Mouse (Mus musculus) midbrain, embryonic 13.5 days (tissue): ENCODE measurements at regions not wholly inside any gene's neighbourhood (a gene's known extent, or its start where the extent isn't known, plus 50 kb on each side); places are given as distances from the start of the nearest gene placed in this dataset.

Experiments
- ATAC-seq: fragments of 200-750 bp; cut with Nextera tagmentation; 2 replicates; pipeline ENCODE4 v1.8.0; 2017; ENCODE audit warnings: mild to moderate bottlenecking, moderate TSS enrichment, moderate library complexity
- H3K27ac ChIP-seq: fragments of 300-500 bp; sonication (generic); 2 replicates; pipeline ENCODE4 v1.5.1; 2015; ENCODE audit warnings: inconsistent platforms, mild to moderate bottlenecking, moderate library complexity
- H3K27me3 ChIP-seq: fragments of 300-500 bp; sonication (generic); 2 replicates; pipeline ENCODE4 v1.6.1; 2015; ENCODE audit warnings: mild to moderate bottlenecking, inconsistent platforms
- H3K36me3 ChIP-seq: fragments of 300-500 bp; sonication (generic); 2 replicates; pipeline ENCODE4 v1.6.1; 2015; ENCODE audit warnings: mild to moderate bottlenecking, inconsistent platforms
- H3K4me1 ChIP-seq: fragments of 300-500 bp; sonication (generic); replicated peaks from 2 replicates; pipeline ENCODE4 v1.6.1; 2015; ENCODE audit warnings: inconsistent platforms
- H3K4me2 ChIP-seq: fragments of 300-500 bp; sonication (generic); replicated peaks from 2 replicates; pipeline ENCODE4 v1.6.1; 2015; ENCODE audit warnings: moderate library complexity, mild to moderate bottlenecking, inconsistent platforms
- H3K4me3 ChIP-seq: fragments of 300-500 bp; sonication (generic); replicated peaks from 2 replicates; pipeline ENCODE4 v1.5.1; 2015; ENCODE audit warnings: mild to moderate bottlenecking, inconsistent platforms
- H3K9ac ChIP-seq: fragments of 300-500 bp; sonication (generic); replicated peaks from 2 replicates; pipeline ENCODE4 v1.6.1; 2015; ENCODE audit warnings: mild to moderate bottlenecking, inconsistent platforms
- H3K9me3 ChIP-seq: fragments of 300-500 bp; sonication (generic); 2 replicates; pipeline ENCODE4 v1.6.1; 2016; ENCODE audit warnings: mild to moderate bottlenecking, inconsistent platforms
- WGBS: fragments of 180-500 bp; shearing (Covaris S2); methylation state at CpG from one replicate; pipeline ENCODE4 v1.1.7; 2015; 5-methylcytosine and 5-hydroxymethylcytosine counted together

GRCm38 (mm10) chr14:80172799-80173484, 189.1 kb downstream of the Olfm4 start:
- H3K4me3 ChIP-seq: no peak overlapping the region
- WGBS: 37% methylated on average over 4 of the region's 4 CpGs
- H3K9me3 ChIP-seq: no peaks in the 10 kb centered on the region
- peaks cover under 1% of the 10 kb centered on the region; the same call in 1 of the 2 replicates for H3K27me3 ChIP-seq
- H3K4me2 ChIP-seq: no peak overlapping the region
- peak; percentile 37 for ATAC-seq
- no peaks in the 10 kb centered on the region for H3K36me3 ChIP-seq
- H3K4me1 ChIP-seq: peaks cover 32% of the 10 kb centered on the region
- H3K9ac ChIP-seq: no peak overlapping the region
- H3K27ac ChIP-seq: no peak overlapping the region

DNA sequence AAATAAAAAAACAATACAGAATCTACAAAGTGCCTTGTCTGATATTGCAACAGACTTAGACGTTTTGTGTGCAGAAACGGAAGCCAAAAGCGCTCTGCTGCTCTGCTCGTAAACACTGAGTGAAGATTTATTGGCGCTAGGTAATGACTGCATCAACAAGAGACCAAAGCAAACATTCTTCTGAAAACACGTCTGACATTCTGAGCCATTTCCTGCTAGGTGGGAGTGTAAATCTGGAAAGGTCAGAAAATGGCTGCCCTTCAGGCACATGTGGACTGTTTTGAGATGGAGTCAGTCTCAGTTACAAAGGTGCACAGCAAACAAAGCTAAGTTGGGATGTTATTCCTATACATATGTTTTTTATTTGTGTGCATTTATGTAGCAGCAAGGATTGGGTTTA, 192.6 kb downstream of the Olfm4 start:
- Histone ChIP-seq H3K4me3 (no peak overlapping the region), H3K27ac (no peak overlapping the region), H3K36me3 (no peaks in the 10 kb centered on the region), H3K9ac (no peak overlapping the region), H3K27me3 (peaks cover 2% of the 10 kb centered on the region; the same call in 1 of the 2 replicates), H3K4me1 (peaks cover 14% of the 10 kb centered on the region), H3K9me3 (no peaks in the 10 kb centered on the region), H3K4me2 (no peak overlapping the region)
- no peak for ATAC-seq
- 74% methylated on average over 6 of the region's 6 CpGs for WGBS

GRCm38 (mm10) chr14:80195041-80195440, 211.2 kb downstream of the Olfm4 start:
- Histone ChIP-seq H3K9ac (no peak overlapping the region), H3K9me3 (no peaks in the 10 kb centered on the region), H3K4me2 (no peak overlapping the region), H3K27ac (no peak overlapping the region), H3K36me3 (no peaks in the 10 kb centered on the region), H3K27me3 (no peaks in the 10 kb centered on the region), H3K4me3 (no peak overlapping the region), H3K4me1 (no peaks in the 10 kb centered on the region)
- 63% methylated on average over 2 of the region's 2 CpGs for WGBS
- ATAC-seq: no peak

DNA sequence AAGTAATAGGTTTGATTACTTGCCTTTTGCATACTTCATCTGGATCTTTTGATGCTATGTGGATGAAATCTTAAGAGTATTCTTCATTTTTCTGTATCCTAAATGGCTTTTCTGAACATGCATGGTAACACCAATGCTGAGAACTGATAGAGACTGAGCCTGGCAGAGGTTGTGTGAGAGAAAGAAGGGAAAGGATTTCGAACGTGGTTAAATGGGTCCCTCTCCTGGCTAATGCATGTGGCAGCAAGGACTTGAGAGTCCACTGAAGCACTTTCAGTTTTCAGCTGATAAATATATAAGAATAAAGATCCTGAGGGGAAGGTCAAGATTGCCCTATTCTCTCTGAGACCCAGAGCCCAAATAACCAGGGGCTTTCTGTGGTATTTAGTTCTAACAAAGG, 229.0 kb downstream of the Olfm4 start:
- H3K36me3 ChIP-seq: no peaks in the 10 kb centered on the region
- peaks cover 15% of the 10 kb centered on the region for H3K27me3 ChIP-seq
- ATAC-seq: peak; percentile 79; the same call in 1 of the 2 replicates
- H3K4me2 ChIP-seq: no peak overlapping the region
- H3K9ac ChIP-seq: no peak overlapping the region
- H3K4me1 ChIP-seq: peaks cover 11% of the 10 kb centered on the region
- H3K9me3 ChIP-seq: no peaks in the 10 kb centered on the region
- no peak overlapping the region for H3K27ac ChIP-seq
- no peak overlapping the region for H3K4me3 ChIP-seq
- WGBS: 24% methylated on average over 2 of the region's 2 CpGs

DNA sequence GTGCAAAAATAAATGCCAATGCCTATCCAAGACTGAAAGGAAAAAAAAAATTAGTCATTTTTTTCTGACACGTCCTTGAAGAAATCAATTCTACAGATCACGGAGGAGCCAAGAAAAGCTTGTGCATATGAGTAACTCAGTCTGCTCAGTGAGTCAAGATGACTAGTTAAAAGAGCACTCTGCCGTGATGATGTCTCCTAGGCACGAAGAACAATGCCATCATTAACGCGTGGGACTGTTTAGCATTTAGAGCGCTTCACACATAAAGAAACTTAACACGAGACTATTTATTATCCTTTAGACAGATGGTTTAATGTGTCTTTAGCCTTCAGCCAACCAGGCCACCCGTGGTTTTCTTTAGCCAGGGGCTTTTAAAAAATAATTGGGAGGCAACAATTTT, 229.8 kb downstream of the Olfm4 start:
- H3K4me2 ChIP-seq: no peak overlapping the region
- no peak overlapping the region for H3K9ac ChIP-seq
- no peaks in the 10 kb centered on the region for H3K36me3 ChIP-seq
- ATAC-seq: no peak
- H3K4me1 ChIP-seq: peaks cover 11% of the 10 kb centered on the region
- no peak overlapping the region for H3K4me3 ChIP-seq
- H3K27me3 ChIP-seq: peaks cover 15% of the 10 kb centered on the region
- 56% methylated on average over 9 of the region's 9 CpGs for WGBS
- H3K27ac ChIP-seq: no peak overlapping the region
- no peaks in the 10 kb centered on the region for H3K9me3 ChIP-seq

GRCm38 (mm10) chr14:80215960-80216552, 232.2 kb downstream of the Olfm4 start:
- no peaks in the 10 kb centered on the region for H3K36me3 ChIP-seq
- H3K4me3 ChIP-seq: no peak overlapping the region
- peaks cover 11% of the 10 kb centered on the region for H3K4me1 ChIP-seq
- H3K4me2 ChIP-seq: no peak overlapping the region
- peak; percentile 79 for ATAC-seq
- H3K9me3 ChIP-seq: no peaks in the 10 kb centered on the region
- peaks cover 15% of the 10 kb centered on the region for H3K27me3 ChIP-seq
- no peak overlapping the region for H3K27ac ChIP-seq
- WGBS: 12% methylated on average over 6 of the region's 6 CpGs
- no peak overlapping the region for H3K9ac ChIP-seq

DNA sequence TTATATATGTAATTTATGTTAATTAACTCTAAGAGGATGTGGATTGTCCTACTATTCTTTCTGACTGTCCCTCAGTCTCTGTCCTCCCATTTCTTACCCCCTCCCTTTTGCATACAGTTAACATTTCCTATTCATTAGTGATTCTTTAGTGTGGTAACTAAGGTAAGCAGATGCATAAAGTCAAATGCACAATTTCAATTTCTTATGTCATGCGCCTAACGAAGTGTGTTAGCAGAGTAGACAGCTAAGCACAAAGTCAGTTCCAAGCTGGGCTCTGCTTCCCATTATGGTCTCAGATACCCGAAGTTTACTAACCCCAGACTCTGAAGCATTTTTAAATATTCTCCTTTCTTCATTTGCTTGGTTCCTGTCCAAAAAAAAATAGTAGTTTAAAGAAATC, 248.2 kb downstream of the Olfm4 start:
- Histone ChIP-seq H3K27ac (no peak overlapping the region), H3K36me3 (no peaks in the 10 kb centered on the region), H3K4me1 (no peaks in the 10 kb centered on the region), H3K9ac (no peak overlapping the region), H3K4me2 (no peak overlapping the region), H3K9me3 (no peaks in the 10 kb centered on the region), H3K4me3 (no peak overlapping the region), H3K27me3 (no peaks in the 10 kb centered on the region)
- WGBS: 91% methylated on average over 3 of the region's 3 CpGs
- ATAC-seq: no peak

DNA sequence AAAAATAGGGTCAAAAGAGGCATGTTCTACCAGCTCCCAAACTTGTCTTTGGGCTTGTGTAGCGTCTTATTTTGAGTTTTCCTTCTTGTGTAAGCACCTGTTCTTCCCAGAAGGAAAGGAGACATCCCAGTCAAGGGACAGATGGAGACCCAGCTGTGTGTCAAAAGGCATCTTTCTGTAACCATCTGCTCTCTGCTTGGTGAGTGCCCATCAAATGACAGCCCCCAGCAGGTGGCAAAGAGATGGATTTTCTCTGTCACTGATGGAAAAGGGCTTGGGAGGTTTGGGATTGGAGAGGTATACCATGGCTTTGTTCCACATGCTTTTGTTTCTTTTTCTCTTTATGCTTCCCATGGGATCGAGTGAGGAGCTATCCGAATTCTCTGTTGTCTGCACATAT, 249.1 kb downstream of the Olfm4 start:
- H3K4me1 ChIP-seq: no peaks in the 10 kb centered on the region
- no peak overlapping the region for H3K4me3 ChIP-seq
- WGBS: 55% methylated on average over 3 of the region's 3 CpGs
- H3K27ac ChIP-seq: no peak overlapping the region
- no peaks in the 10 kb centered on the region for H3K9me3 ChIP-seq
- H3K36me3 ChIP-seq: no peaks in the 10 kb centered on the region
- no peak overlapping the region for H3K4me2 ChIP-seq
- ATAC-seq: no peak
- H3K9ac ChIP-seq: no peak overlapping the region
- H3K27me3 ChIP-seq: no peaks in the 10 kb centered on the region

- Histone ChIP-seq H3K27me3 (no peaks in the 10 kb centered on the region), H3K27ac (no peak overlapping the region), H3K4me3 (no peak overlapping the region), H3K4me2 (no peak overlapping the region), H3K4me1 (no peaks in the 10 kb centered on the region), H3K36me3 (no peaks in the 10 kb centered on the region), H3K9ac (no peak overlapping the region), H3K9me3 (no peaks in the 10 kb centered on the region)
- ATAC-seq: no peak
These were observed 253.3 kb downstream of the Olfm4 start for GRCm38 (mm10) chr14:80237136-80237535.

GRCm38 (mm10) chr14:80237552-80237951, 253.7 kb downstream of the Olfm4 start:
- WGBS: 82% methylated on average over 2 of the region's 2 CpGs

DNA sequence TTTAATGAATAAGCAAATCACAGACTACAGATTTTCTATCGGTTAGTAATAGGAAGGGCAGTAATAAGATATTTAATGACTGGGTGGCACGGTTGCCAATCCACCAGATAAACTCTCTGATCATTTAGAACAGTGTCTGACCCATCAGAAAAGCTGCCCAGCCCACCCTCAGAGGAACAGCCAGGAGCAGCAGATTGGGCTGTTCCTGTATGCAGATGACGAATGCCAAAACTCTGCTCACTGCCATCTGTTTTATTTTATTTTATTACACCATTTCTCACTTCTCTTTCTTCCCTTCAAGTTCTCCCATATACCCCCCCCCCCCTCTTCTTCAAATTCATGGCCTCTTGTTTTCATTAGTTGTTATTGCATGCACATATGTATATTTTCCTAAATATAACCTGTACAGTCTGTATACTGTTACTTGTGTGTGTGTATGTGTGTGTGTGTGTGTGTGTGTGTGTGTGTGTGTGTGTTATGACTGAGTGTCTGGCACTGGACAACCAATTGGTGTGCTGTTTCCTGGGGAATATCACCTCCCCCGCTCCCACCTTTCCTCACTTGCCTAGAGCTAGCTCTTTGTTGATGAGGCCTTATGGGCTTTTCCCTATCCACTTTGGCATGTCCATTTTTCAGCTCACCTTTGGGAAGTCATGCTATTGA, 260.9 kb downstream of the Olfm4 start:
- H3K9ac ChIP-seq: no peak overlapping the region
- H3K4me3 ChIP-seq: no peak overlapping the region
- no peak for ATAC-seq
- no peak overlapping the region for H3K27ac ChIP-seq
- no peaks in the 10 kb centered on the region for H3K9me3 ChIP-seq
- H3K4me2 ChIP-seq: no peak overlapping the region
- no peaks in the 10 kb centered on the region for H3K27me3 ChIP-seq
- WGBS: 92% methylated on average over 3 of the region's 4 CpGs
- no peaks in the 10 kb centered on the region for H3K36me3 ChIP-seq
- H3K4me1 ChIP-seq: no peaks in the 10 kb centered on the region

More at GRCm38 (mm10) chr14:80237552-80237951, 253.7 kb downstream of the Olfm4 start:
- Histone ChIP-seq H3K4me1 (no peaks in the 10 kb centered on the region), H3K27ac (no peak overlapping the region), H3K9me3 (no peaks in the 10 kb centered on the region), H3K27me3 (no peaks in the 10 kb centered on the region), H3K9ac (no peak overlapping the region), H3K4me2 (no peak overlapping the region), H3K36me3 (no peaks in the 10 kb centered on the region), H3K4me3 (no peak overlapping the region)
- no peak for ATAC-seq

DNA sequence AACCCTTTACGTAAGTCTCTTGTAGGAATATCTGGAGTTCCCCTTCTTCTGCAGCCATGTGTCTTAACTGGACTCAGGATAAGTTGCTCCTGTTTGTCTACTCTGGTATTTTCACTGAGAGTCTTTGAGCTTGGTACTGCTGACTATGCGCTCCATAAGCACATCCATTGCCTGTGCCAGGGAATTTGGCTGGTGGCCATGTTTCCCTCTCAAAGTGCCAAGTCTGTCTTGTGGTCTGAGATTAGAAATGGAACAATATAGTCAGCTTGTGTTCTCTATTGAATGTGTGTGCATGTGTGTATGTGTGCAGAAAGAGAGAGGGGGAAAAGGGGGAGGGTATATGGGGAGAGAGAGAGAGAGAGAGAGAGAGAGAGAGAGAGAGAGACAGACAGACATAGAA, 263.7 kb downstream of the Olfm4 start:
- no peak overlapping the region for H3K4me3 ChIP-seq
- H3K4me2 ChIP-seq: no peak overlapping the region
- 92% methylated on average over 2 of the region's 2 CpGs for WGBS
- H3K4me1 ChIP-seq: no peaks in the 10 kb centered on the region
- H3K9ac ChIP-seq: no peak overlapping the region
- H3K27me3 ChIP-seq: no peaks in the 10 kb centered on the region
- ATAC-seq: no peak
- H3K27ac ChIP-seq: no peak overlapping the region
- H3K36me3 ChIP-seq: no peaks in the 10 kb centered on the region
- H3K9me3 ChIP-seq: no peaks in the 10 kb centered on the region
